Mouse (Mus musculus) cerebellum, postnatal 4 days (tissue): Measurements from ENCODE around the gene Rnf180.

Experiments used
- DNase-seq, 2 experiments: peaks; one replicate each; pipeline ENCODE4 v3.0.0; 2022; ENCODE audit warnings: low spot score in 2 of 2, mixed read lengths in 1 of 2

Gene Rnf180

DNA sequence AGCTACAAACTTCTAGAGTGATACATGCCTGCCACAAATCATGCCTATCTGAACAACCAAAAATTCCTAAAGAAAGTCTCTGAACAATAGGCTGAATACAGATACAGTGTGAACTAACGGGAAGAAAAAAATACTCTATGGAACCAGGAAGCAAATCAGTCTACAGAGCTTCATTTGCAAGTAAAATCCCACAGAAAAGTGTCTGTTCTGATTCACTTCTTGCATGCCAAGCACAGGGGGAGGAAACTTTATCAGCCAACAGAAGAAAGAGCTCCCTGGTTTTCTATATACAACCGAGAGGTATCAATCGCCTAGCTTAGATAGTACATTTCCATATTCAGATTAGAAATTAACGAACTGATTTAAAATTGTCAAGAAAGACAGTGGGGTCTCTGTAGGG is 43.8 kb downstream of the Rnf180 start:
- no peak for DNase-seq

DNA sequence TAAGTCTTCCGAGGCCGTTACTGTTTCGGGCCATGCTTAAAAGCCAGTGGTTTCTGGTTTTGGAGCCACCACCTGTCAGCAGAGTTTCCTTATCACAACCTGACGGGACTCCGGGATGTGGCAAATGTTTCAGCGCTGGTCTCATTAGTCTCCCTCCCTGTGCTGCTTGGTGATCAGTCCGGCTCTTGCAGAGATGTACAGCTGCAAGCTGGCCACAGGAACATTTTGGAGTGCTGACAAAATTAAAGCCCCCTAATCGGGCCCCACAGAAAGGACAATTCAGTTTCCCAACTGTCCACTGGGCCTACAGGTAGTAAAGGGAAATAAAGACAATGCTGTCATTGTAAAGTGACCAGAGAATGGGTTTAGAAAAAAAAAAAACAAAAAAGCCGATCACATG is 44.4 kb downstream of the Rnf180 start:
- DNase-seq, result no peak

DNA sequence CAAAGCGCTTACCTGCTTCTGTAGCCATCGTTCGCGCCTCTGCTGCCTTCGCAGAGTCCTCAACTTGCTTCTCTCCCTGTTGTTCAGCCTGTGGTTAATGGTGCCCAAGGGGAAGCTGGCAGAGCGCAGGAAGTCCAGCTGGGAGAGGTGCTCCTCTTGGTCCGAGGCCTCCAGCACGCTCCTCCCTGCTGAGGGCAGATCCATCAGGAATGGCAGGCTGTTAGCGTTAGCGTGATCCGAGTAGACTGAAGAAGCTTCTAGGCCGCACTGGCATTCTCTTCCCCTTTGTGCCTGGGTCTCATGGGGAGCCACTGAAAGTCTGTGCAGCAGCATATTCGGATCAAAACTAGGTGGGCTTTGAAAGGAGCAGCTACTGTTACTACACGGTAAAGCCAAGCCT is 45.0 kb downstream of the Rnf180 start:
- peak in 1 of 2 experiments; percentile 9 for DNase-seq

DNA sequence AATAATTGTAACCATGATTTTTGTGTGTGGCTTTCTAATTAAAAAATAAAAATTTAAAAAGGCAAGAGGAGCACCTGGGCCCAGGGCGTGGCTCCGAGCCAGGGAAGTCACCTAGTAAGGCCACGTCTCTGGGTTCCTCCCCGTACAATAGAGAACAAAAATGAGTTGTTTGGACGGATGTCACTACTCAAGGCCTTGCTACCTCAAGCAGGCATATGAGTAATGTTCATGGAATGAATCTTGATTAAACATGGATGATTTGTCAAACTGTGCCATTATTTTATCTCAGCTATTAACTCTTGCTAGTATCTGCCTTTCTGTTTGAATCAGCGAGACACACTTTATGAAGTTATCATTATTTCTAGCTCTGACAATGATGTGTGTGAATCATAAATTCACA is 46.9 kb downstream of the Rnf180 start:
- no peak for DNase-seq

DNA sequence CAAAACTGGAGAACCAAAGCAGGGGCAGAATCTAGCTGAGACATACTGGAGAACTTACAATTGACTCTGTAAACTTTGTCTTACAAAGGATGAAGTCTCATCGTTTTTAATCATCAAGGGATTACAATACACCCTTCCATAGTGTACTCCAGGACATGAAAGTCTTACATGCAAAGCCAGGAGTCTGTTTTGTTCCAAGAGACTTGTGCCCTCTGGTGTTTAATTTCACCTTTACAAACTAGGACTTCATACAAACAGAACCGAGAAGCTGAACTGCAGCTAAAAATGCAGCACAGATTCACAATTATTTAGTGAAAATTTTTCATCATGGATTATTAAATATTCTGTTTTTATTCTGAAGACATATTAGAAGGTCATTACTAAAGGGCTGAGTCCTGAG is 53.8 kb downstream of the Rnf180 start:
- DNase-seq, result no peak

DNA sequence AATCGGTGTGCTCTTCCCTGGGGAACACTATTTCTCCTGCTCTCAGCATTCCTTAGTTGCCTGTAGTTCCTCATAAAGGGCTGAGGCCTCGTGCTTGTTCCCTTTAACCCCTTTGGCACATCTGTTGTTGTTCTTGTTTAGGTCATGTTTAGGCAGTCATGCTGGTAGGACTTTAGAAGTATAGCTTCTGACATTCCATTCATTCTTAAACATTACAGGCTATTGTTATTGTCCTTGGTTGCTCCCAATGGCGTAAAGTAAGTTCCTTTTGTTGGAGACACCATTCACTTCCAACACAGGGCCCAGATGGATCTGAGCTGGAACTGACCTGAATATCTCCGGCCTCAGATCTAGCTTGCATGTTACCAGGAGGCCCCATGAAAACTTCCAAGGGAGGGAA is 67.5 kb downstream of the Rnf180 start:
- DNase-seq, result no peak

DNA sequence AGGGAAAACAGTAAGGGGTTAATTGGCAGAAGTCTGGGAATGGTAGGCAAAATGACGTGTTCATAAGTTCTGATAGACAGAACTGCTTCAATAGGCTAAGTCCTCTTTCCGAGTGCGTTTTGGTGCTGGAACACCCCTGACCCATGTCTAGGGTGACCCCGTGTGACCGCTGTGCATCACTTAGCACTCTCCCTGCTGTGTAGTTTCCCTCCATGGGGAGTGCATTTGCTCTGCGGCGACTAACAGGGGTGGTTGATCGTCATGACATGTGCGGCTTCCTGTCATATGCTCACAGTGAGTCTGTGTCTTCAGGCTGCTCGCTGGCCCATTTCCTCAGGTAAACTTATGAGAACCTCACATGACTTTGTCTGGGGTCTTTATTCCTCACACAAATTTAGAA is 70.6 kb downstream of the Rnf180 start:
- DNase-seq, result no peak

DNA sequence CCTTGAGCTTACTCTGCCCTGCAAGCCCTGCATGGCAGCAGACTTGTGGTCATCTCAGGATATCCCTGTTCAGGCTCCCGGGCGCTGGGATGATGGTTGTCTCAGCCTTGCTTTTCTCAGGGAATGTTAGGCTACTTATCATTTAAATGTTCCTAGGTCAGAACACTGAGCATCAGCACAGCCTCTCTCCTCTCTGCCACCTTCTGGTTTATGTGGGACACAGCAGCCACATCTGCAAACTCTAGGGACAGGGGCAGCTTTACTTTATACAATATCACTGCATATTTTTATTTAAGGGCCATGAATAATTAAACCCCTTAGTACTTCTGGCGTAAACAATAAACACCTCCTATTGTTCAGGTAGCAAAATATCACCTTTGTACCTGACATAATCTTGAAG is 71.5 kb downstream of the Rnf180 start:
- DNase-seq, result peak in 1 of 2 experiments; percentile 24

DNA sequence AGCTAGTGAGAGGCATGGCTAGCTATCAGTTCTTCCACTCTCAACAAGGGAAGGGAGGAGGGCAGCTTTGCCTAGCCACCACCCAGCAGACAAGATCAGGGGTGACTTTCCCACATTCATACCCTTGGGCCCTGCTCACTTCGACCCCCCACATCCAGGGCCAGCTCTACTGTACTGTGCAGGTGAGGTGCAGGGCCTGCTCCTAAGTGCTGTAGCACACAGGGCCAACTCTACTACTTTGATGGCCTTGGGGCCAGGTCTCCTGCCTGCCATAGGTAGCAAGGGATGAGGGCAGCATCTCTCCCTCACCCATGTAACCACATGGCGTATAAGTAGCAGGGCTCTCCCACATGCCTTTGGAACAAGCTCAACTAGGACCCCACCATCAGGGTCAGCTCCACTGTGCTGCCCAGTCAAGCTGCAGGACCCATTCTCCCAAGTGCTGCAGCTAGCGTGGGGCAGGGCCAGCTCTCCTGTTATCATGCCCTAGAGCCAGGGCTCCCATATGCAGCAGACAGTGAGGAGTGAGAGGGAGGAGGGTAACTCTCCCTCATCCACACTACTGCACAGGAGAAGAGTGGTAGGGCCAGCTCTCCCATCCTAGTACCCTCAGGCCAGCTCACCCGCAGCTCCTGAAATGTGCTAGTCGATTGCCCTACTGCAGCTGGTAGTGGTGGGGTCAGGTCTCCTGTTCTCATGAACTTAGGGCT is 72.4 kb downstream of the Rnf180 start:
- DNase-seq, result no peak

DNA sequence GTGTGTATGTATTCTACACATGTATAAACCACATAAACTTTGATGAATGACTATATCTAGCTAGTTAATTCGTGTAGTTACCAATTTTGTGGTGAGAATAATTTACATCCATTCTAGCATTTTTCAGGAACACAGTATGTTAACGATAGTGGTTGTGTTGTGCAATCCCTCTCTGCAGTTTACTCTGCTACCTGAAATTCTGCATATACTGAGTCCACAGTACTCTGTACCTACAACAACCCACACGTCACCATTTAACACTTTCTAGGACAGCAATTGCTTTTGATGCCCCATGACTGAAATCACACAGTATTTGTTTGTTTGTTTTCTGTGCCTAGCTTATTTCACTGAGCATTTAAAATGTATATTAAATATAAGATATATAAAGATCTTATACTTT is 83.9 kb downstream of the Rnf180 start:
- no peak for DNase-seq

DNA sequence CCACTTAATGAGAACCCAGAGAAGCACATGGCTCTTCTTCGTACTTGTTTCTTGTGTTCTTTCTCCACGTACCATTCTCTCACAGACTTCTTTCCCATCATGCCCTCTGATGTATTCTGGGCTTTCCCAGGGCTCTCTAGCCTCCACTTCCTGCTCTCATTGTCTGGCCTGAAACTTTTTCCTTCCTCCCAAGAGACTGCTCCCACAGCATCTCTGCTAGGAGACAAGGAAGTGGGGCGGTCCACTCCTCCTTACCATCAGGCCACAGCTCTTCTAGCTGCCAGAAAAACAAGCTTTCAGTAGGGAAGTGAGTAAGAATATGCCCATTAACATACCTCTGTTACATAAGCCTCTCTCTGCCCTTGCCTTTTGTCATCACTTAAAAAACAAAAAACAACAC is 90.8 kb downstream of the Rnf180 start:
- no peak for DNase-seq

DNA sequence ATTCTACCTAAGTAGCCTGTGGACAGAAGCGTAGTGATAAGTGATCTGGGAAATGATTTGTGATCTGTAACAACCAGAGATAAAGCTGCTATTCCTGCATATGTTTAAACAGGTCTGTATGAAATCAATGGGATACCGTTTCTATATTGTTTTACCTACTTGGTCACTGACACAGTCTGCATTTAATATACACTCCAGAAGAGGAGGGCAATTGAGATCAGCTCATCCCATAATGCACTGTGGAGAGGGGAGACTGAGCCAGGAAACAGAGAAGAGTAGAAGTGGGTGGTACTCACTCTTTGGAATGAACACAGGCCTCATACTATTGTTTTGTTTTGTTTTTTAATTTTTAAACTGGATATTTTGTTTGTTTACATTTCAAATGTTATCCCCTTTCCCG is 96.0 kb downstream of the Rnf180 start:
- DNase-seq, result no peak

DNA sequence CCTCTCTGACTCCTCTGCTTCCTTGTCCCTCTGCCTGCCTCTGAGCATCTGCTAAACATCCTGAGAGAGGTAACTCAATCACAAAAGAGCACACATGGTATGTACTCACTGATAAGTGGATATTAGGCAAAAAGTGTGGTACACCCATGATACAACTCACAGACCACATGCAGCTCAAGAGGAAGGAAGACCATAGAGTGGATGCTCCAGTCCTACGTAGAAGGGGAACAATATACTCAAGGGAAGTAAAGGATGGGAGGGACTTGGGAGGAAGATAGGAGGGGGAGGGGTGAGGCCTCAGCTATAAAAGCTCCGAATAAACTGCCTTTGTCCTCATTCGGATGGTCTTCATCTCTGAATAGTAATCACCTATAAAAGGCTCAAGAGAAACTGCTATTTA is 96.6 kb downstream of the Rnf180 start:
- no peak for DNase-seq

DNA sequence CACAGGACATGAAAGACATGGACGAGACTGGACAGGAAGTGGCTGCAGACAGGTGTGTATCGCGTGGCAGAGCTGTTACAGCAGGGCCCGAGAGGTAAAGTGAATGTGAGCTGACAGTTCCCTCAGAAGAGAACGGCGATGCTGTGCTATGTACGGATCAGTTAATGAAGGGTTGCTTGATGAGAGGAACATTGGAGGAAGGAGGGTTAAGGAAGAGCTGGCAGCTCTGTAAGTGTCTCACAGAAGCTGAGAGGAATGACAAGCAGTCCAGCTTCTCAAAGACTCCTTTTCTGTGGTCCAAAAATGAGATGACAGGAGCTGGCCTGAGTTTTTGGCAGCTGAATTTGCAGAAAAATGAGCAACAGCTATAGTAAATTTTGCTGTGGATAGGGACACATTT is 101.0 kb downstream of the Rnf180 start:
- no peak for DNase-seq

DNA sequence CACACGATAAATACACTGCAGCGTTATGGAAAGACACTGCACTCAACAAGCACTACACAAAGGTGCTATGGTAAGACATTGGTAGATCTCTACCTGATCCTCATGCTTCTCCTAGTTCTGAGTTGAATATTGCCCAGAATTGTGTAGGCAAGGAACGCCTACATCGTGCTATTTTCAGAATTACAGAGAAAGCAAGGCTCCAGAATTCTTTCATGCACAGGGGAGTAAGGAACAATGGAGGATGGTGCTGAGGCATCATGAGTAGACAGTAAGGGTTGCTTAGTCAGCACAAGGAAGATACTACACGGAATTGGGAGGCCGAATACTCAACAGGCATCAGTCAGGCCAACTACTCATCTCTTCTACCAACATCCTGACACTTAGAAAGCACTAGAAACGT is 105.9 kb downstream of the Rnf180 start:
- no peak for DNase-seq

DNA sequence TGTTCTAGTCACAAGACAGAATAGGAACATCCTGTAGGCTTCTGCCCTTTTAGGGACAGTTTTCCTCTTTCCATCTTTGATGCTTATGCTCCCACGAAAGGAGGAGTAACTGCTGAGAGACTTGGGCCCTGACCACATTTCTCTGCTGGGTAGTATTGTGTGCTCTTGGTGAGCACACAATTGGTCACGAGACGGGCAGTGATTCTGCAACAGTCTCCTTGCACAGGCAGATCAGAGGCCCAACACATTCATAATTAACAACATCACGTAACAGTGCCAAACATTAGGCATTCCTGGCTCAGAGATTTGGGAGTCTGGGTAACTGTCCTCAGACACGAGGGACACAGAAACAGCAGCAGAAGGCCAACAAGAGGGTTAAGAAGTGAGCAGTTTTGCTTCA is 113.8 kb downstream of the Rnf180 start:
- no peak for DNase-seq

DNA sequence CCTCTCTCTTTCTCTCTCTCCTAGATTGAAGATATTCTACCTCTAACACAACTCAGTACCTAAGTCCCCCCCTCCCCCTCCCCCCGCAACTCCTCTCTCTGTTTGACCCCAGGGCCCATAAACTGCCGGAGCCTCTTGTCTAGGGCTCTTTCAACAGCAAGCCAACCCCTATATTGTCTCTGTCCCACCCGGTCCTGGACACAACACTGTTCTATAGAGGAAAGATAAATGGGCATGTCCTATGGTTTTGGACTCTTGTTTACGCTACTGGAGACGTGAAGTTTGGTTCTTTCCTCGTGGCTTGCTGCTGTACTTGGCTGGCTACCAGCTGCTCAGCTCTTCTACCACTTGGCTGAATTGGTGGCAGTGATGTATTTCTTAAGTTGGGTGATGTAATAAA is 129.2 kb downstream of the Rnf180 start:
- no peak for DNase-seq

DNA sequence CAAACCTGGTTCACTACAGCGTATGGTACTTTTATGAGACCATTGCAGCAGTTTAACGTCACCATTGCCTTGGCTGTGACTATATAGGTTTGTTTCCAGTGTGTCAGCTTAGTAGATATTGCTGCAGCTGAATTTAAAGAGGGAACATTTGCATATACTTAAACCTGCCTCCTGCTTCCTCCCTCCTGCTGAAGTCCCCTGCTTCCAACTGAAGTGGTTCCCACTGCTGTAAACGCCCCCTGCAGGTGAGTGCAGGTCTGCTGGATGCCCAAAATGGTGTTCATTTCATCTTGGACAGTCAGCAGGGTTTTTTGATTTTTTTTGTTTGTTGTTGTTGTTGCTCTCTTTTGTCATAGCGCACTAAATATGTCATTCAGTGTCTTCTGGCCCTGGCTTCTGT is 140.7 kb downstream of the Rnf180 start:
- DNase-seq, result peak in 1 of 2 experiments; percentile 11

DNA sequence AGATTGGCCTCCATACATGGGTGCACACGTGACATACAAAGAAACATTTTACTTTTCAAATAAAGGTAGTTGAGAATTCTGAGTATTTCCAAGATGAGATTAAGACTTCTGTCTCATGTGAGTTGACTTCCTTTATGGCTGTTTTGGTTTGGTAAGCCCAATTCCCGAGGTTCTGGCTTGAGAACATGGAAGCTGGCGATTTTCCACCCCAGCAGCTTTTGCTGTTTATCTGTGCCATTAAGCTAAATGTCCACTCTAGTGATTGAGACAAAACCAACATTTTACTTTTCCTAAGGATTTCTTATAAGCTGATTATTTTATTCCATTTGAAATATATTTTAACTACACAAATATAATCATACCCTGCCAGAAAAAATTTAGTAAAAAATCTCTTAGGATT is 144.6 kb downstream of the Rnf180 start:
- no peak for DNase-seq

DNA sequence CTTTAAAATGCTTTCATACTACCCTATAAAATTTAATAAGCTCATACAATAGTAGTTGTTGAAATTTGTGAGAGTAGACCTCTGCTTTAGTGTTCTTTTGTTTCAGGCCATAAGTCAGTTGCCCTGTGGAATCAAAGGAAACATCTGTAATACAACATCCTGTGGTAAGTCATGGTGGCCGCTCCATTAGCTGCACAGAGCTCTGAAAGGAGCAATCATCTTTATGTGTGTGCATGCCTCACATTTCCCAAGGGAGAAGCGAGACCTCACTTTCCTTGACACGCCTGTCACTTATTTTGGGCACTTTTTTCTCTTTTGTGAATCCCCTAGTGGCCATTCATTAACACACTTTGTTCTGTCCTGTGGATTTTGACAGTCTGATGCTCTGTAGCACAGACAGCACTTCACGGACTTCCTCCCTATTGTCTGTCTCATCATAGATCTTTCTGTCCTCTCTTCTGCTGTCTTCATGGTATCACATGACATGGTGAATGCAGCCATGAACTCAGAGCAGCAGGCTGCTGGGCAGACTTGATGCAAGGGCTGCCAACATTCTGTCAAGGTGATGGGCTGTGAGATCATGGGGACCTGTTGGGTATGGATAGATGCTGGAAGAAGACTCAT is 146.7 kb downstream of the Rnf180 start:
- DNase-seq, result no peak

DNA sequence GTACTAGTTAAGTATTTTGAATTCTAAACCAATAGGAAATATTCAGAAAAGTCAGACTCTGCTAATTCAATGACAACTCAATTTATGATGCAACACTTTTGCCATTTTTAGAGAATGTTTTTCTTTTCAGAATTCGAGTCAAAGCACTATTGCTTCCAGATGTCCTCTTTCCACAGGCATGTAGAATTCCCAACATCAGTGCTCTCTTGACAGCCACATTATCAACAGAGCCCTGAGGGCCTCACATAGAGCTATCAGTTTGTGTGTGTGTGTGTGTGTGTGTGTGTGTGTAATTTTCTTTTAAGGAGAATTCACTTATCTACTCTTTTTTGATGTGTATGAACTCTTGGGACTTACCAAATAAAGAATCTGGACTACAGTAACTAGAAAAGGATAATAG is 147.8 kb downstream of the Rnf180 start:
- no peak for DNase-seq

DNA sequence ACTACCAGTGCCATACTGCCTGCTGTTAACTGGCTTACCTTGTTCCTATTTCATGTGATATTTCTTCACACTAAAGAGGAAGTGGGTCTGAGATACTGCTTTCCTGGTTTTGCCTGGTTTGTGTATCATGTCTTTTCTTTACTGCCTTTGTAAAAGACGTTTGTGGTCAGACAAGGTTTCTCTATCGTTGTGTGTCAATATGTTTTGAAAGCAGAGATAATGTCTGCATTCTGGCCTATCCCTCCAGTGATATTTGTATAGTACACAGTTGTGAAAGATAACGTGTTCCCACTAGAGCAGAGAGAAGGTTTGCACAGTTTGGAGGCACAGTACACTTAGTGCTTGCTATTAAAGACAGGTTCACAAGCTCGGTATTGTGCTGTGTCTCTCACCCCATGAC is 154.7 kb downstream of the Rnf180 start:
- no peak for DNase-seq

DNA sequence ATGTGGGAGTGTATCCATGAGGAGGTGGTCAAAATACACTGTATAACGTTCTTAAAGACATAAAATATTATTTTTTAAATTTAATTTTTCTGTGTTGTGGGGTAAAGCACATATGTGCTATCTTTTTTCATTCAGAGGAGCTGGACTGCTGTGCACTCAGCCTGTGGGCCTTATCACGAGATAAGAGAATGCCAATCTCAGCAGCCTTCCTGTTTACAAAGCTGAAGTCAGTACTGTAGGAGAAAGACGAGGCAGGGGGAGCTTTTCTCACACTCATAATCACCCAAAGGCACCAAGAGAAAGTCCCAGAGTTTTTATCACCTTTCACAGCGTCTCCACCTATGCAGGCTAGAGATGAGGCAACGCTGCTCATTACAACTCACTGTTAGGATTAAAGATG is 160.2 kb downstream of the Rnf180 start:
- no peak for DNase-seq

DNA sequence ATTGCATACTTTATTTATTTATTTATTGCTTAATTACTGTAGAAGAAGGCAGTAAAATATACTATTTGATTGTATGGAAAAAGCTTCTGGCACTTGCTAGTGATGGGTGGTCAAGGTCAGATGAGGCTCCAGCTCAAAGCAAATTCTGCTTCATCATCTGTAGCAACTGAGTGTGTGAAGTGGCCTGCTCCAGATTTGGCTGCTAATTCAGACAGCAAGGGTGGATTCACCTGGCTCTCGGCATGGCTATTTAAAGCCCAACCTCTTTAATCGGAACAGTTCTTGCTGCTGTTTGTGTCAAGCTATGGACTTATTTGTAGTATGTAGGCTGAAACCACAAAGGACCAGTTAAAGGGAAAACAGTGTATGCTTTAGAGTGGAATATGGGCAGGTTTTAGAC is 161.8 kb downstream of the Rnf180 start:
- no peak for DNase-seq
